In the genomic region with DNA sequence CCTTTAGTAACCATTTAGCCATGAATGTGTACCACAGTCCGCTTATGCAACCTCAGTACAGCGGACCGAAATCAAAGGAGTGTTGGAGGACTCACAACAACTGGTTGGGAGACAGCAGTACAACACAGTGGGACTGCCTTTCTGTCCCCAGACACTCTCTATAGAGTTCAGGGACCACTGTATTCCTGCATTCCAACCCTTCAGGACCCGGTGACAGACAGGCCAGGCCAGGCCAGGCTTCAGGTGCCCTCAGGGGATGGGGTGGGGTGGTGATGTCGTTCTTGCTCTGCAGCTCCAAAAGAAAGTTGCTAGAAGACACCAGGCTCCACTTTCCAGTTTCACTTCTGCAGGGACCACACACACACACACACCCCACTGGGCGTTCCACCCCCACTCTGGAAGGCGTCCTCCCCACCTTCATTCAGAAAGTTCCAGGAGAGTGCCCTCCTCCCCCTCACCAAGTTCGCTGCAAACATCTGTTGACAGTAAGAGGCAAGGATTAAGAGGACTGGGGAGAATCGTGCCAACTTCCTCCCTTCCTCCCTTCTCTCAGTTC, we compare ENCODE assay signal across 10 mouse cellular contexts. TPM values are rescaled to one million over a fixed set of nuclear protein-coding genes. Genes with fewer than 3 reads are reported as not detected.
A peak's percentile ranks its signal among the peaks of the same experiment; 100 is the strongest.
DNase-seq lines count a peak whose midpoint lies in the region; ATAC-seq and TF ChIP-seq lines count a peak whose summit lies in the region.
"Had no signal": no experiment of that assay in that cellular context is flagged by ENCODE, and none has a peak within 500 bp of the region (broad histone marks: within the 10 kb centered on the region; RNA-seq: fewer than 3 reads in every experiment).

No protein-coding gene starts in this region.

- ATAC-seq in lung, embryonic 14.5 days (ENCODE audit: insufficient read depth), result peak; percentile 36
- no peak for ATAC-seq in lung, postnatal 0 days
- no peak for ATAC-seq in embryonic facial prominence, embryonic 13.5 days (ENCODE audit: insufficient number of reproducible peaks, insufficient read depth, low FRiP score, low TSS enrichment, low read depth)

- peaks cover 5% of the 10 kb centered on the region; the same call in 1 of the 2 replicates for H3K4me1 ChIP-seq in lung, embryonic 14.5 days (ENCODE audit: insufficient read depth)
- H3K4me1 ChIP-seq in lung, postnatal 0 days (ENCODE audit: insufficient read depth, low read depth, low read length), result 0 out of 2 replicates have a peak, but pooled peaks cover 2% of the 10 kb centered on the region
- peaks cover 15% of the 10 kb centered on the region for H3K4me1 ChIP-seq in embryonic facial prominence, embryonic 13.5 days

- TF ChIP-seq CTCF in lung, embryonic 14.5 days (IDR thresholded peaks at IDR 0.05; ENCODE audit: low read depth), result no peak
- no peak for TF ChIP-seq CTCF in lung, postnatal 0 days (IDR thresholded peaks at IDR 0.05)

- H3K9ac ChIP-seq in lung, embryonic 14.5 days, result no peak overlapping the region
- no peak overlapping the region for H3K9ac ChIP-seq in lung, postnatal 0 days (replicated peaks; ENCODE audit: low read depth)
- peak overlapping the region; percentile 40; the same call in 1 of the 2 replicates for H3K9ac ChIP-seq in embryonic facial prominence, embryonic 13.5 days

- peak; percentile 83 for DNase-seq in heart, adult 11 months
- DNase-seq in heart, postnatal 4 days, result no peak
- DNase-seq in lung, embryonic 14.5 days, result no peak
- DNase-seq in lung, postnatal 0 days (ENCODE audit: low spot score), result no peak
- DNase-seq in frontal cortex, adult 2 months (ENCODE audit: extremely low spot score in 1 of 2, low spot score in 1 of 2), result no peak
- no peak for DNase-seq in left cerebral cortex, adult 8-10 months (ENCODE audit: low spot score in 2 of 2)
- DNase-seq: gastrocnemius, postnatal 25 days; midbrain, embryonic 14.5 days had no signal

- no peak overlapping the region for H3K4me3 ChIP-seq in lung, embryonic 14.5 days (ENCODE audit: low read depth, low read length)
- no peak overlapping the region for H3K4me3 ChIP-seq in lung, postnatal 0 days (ENCODE audit: low read depth, low read length)
- H3K4me3 ChIP-seq in embryonic facial prominence, embryonic 13.5 days, result no peak overlapping the region
- no peak overlapping the region for H3K4me3 ChIP-seq in myocyte

- H3K4me2 ChIP-seq in lung, embryonic 14.5 days, result 0 out of 2 replicates have a peak overlapping the region, but pooled peaks have one; percentile 11
- no peak overlapping the region for H3K4me2 ChIP-seq in lung, postnatal 0 days (replicated peaks; ENCODE audit: low read depth, low read length)
- peak overlapping the region; percentile 41 for H3K4me2 ChIP-seq in embryonic facial prominence, embryonic 13.5 days
- peak overlapping the region; percentile 24 for H3K4me2 ChIP-seq in myocyte (ENCODE audit: low read depth)

- H3K36me3 ChIP-seq in lung, embryonic 14.5 days (ENCODE audit: insufficient read depth), result no peaks in the 10 kb centered on the region
- H3K36me3 ChIP-seq in lung, postnatal 0 days (ENCODE audit: insufficient read depth, low read length), result no peaks in the 10 kb centered on the region
- H3K36me3 ChIP-seq in embryonic facial prominence, embryonic 13.5 days, result no peaks in the 10 kb centered on the region
- H3K36me3 ChIP-seq in myocyte (ENCODE audit: control insufficient read depth, insufficient read depth), result no peaks in the 10 kb centered on the region

- no peaks in the 10 kb centered on the region for H3K9me3 ChIP-seq in lung, embryonic 14.5 days (ENCODE audit: low read depth, low read length)
- H3K9me3 ChIP-seq in lung, postnatal 0 days (ENCODE audit: low read length), result no peaks in the 10 kb centered on the region
- H3K9me3 ChIP-seq in embryonic facial prominence, embryonic 13.5 days, result no peaks in the 10 kb centered on the region

- H3K79me2 ChIP-seq in myocyte (ENCODE audit: control insufficient read depth, insufficient read depth), result no peaks in the 10 kb centered on the region

- no peak overlapping the region for H3K27ac ChIP-seq in lung, embryonic 14.5 days (ENCODE audit: low read depth)
- H3K27ac ChIP-seq in lung, postnatal 0 days (ENCODE audit: low read length), result no peak overlapping the region
- peak overlapping the region; percentile 48 for H3K27ac ChIP-seq in embryonic facial prominence, embryonic 13.5 days

- H3ac ChIP-seq in myocyte (ENCODE audit: control insufficient read depth, insufficient read length), result no peak overlapping the region

- H3K27me3 ChIP-seq in lung, embryonic 14.5 days (ENCODE audit: insufficient read depth, low read length), result no peaks in the 10 kb centered on the region
- H3K27me3 ChIP-seq in lung, postnatal 0 days (replicated peaks; ENCODE audit: insufficient read depth, low read length), result no peaks in the 10 kb centered on the region
- H3K27me3 ChIP-seq in embryonic facial prominence, embryonic 13.5 days, result no peaks in the 10 kb centered on the region
- no peaks in the 10 kb centered on the region for H3K27me3 ChIP-seq in myocyte (ENCODE audit: control insufficient read depth, insufficient read depth, insufficient read length)

- TF ChIP-seq POLR2A in myocyte (IDR thresholded peaks at IDR 0.05; ENCODE audit: insufficient read length, low read depth), result no peak

- WGBS in lung, embryonic 14.5 days, result 35% methylated on average over 9 of the region's 9 CpGs
- WGBS in lung, postnatal 0 days, result 35% methylated on average over 9 of the region's 9 CpGs
- WGBS in embryonic facial prominence, embryonic 13.5 days, result 24% methylated on average over 9 of the region's 9 CpGs

- TF ChIP-seq EP300 in lung, postnatal 0 days (IDR thresholded peaks at IDR 0.05), result no peak

TF ChIP-seq in myocyte, 11 proteins besides CTCF, POLR2A, EP300 and RAD21:
- TF ChIP-seq SRF (IDR thresholded peaks at IDR 0.05; ENCODE audit: control insufficient read depth, insufficient read length, low read depth) (no peak), CEBPB (IDR thresholded peaks at IDR 0.05; ENCODE audit: insufficient read depth, poor library complexity, severe bottlenecking) (no peak), E2F4 (IDR thresholded peaks at IDR 0.05; ENCODE audit: insufficient read depth) (no peak), POLR2AphosphoS2 (IDR thresholded peaks at IDR 0.05; ENCODE audit: insufficient read length, low read depth) (no peak), TCF3 (IDR thresholded peaks at IDR 0.05; ENCODE audit: insufficient read length, low read depth) (no peak), REST (IDR thresholded peaks at IDR 0.05; ENCODE audit: insufficient read depth, insufficient read length) (no peak), MYOG (IDR thresholded peaks at IDR 0.05; ENCODE audit: control insufficient read depth in 1 of 3, insufficient read depth in 1 of 3, insufficient read length in 2 of 3, low read depth in 2 of 3) (no peak), TCF12 (IDR thresholded peaks at IDR 0.05; ENCODE audit: insufficient read depth, poor library complexity, severe bottlenecking) (no peak), MAX (IDR thresholded peaks at IDR 0.05; ENCODE audit: low read depth) (no peak), MYOD1 (IDR thresholded peaks at IDR 0.05; ENCODE audit: control insufficient read depth in 1 of 3, insufficient read length in 2 of 3, low read depth in 2 of 3) (no peak), USF1 (IDR thresholded peaks at IDR 0.05; ENCODE audit: low read depth) (no peak)

RNA-seq across cellular contexts. Expression of a gene that starts 25.2 kb away (rescaled TPM):
- 10 to 100 TPM; 21.8 to 21.9 TPM for total RNA-seq in heart, postnatal 4 days (2021)
- 150 and 151 TPM in 2 replicates for polyA plus RNA-seq in lung, embryonic 14.5 days (2014; fragmentation: Nextera tagmentation; extraction: Ambion mirVana)
- polyA plus RNA-seq in lung, postnatal 0 days (2015; fragmentation: Nextera tagmentation; extraction: Ambion mirVana), result 46.3 and 47.8 TPM in 2 replicates
- 119 and 121 TPM in 2 replicates for polyA plus RNA-seq in embryonic facial prominence, embryonic 13.5 days (2015; fragmentation: Nextera tagmentation; extraction: Ambion mirVana)
- 8.5 TPM for polyA plus RNA-seq in myocyte (2012; fragmentation: generic; extraction: Trizol)
- polyA plus RNA-seq in frontal cortex, adult 2 months (2012; rRNA removed), result 2.3 and 2.7 TPM in 2 replicates
- total RNA-seq in left cerebral cortex, adult 8-10 months (2022), result 1 to 10 TPM; 2.3 to 4.3 (median 3.4) TPM
